Mouse (Mus musculus) liver, embryonic 11.5 days (tissue): ENCODE measurements around the gene Atl2. TPM values are rescaled to one million over a fixed set of nuclear protein-coding genes. Genes with fewer than 3 reads are reported as not detected.
A peak's percentile ranks its signal among the peaks of the same experiment; 100 is the strongest.

ENCODE experiments used
- ATAC-seq: fragments of 200-750 bp; cut with Nextera tagmentation; replicated peaks from 2 replicates; pipeline ENCODE4 v1.8.0; 2017; ENCODE audit warnings: moderate number of reproducible peaks, mild to moderate bottlenecking, moderate TSS enrichment, moderate library complexity; ENCODE audit not compliant: low FRiP score
- DNase-seq: peaks from one replicate; pipeline ENCODE4 v3.0.0-alpha.2; 2017; ENCODE audit warnings: low spot score
- H3K27ac ChIP-seq: fragments of 300-500 bp; sonication (generic); 2 replicates; pipeline ENCODE4 v1.5.1; 2014; ENCODE audit warnings: mild to moderate bottlenecking, low read depth, low read length, control low read depth
- H3K27me3 ChIP-seq: fragments of 300-500 bp; sonication (generic); replicated peaks from 2 replicates; pipeline ENCODE4 v1.6.1; 2014; ENCODE audit warnings: low read length, mixed read lengths; ENCODE audit not compliant: control insufficient read depth, insufficient read depth
- H3K36me3 ChIP-seq: fragments of 300-500 bp; sonication (generic); 2 replicates; pipeline ENCODE4 v1.6.1; 2014; ENCODE audit warnings: mild to moderate bottlenecking, low read length, moderate library complexity, mixed read lengths; ENCODE audit not compliant: control insufficient read depth, insufficient read depth
- H3K4me1 ChIP-seq: fragments of 300-500 bp; sonication (generic); replicated peaks from 2 replicates; pipeline ENCODE4 v1.6.1; 2014; ENCODE audit warnings: low read length, mixed read lengths; ENCODE audit not compliant: control insufficient read depth, insufficient read depth
- H3K4me2 ChIP-seq: fragments of 300-500 bp; sonication (generic); 2 replicates; pipeline ENCODE4 v1.6.1; 2014; ENCODE audit warnings: mild to moderate bottlenecking, control low read depth, moderate library complexity
- H3K4me3 ChIP-seq: fragments of 300-500 bp; sonication (generic); 2 replicates; pipeline ENCODE4 v1.5.1; 2014; ENCODE audit warnings: low read depth, low read length, control low read depth
- H3K9ac ChIP-seq: fragments of 300-500 bp; sonication (generic); 2 replicates; pipeline ENCODE4 v1.6.1; 2014; ENCODE audit warnings: low read depth, low read length, control low read depth
- H3K9me3 ChIP-seq: fragments of 300-500 bp; sonication (generic); 2 replicates; pipeline ENCODE4 v1.6.1; 2016; ENCODE audit warnings: low read length, inconsistent platforms, mixed read lengths; ENCODE audit not compliant: control insufficient read depth
- WGBS: fragments of 180-500 bp; shearing (Covaris S2); extraction: QIAGEN DNeasy Blood & Tissue Kit; methylation state at CpG from one replicate; pipeline ENCODE4 v1.1.7; 2014; 5-methylcytosine and 5-hydroxymethylcytosine counted together
- polyA plus RNA-seq: library from polyadenylated mRNA; unstranded; fragments of >200 nt; fragmentation: Nextera tagmentation; extraction: Ambion mirVana; gene quantifications from 2 replicates; pipeline ENCODE4 v1.2.1, GENCODE M21; 2014

Gene Atl2
- polyA plus RNA-seq, 1 experiment from 2014 or later, result 51.0 TPM

DNA sequence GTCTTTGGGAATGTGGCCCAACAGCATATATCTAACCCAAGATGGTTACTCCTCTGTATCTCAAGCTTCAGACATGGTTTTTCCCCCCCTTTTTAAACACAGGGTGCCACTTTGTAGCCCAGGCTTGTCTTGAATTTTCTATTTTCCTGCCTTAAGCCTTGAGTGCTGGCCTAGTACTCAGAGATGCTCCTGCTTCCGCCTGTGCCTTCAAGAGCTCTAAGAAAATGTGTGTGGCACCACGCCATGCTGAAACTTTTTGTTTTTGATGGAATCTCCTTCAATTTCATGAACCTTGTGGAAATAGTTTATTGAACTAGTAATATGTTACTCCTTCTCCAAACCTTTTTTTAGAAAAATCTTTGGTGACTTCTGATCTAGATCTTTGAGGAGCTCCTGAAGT, 49.7 kb downstream of the Atl2 start:
- H3K4me1 ChIP-seq, result no peaks in the 10 kb centered on the region
- no peak overlapping the region for H3K9ac ChIP-seq
- ATAC-seq (no peak), DNase-seq (no peak)
- no peaks in the 10 kb centered on the region for H3K27me3 ChIP-seq
- no peak overlapping the region for H3K27ac ChIP-seq
- H3K4me3 ChIP-seq, result no peak overlapping the region
- 92% methylated on average over 2 of the region's 2 CpGs for WGBS
- no peaks in the 10 kb centered on the region for H3K9me3 ChIP-seq
- no peak overlapping the region for H3K4me2 ChIP-seq
- H3K36me3 ChIP-seq, result peaks cover 17% of the 10 kb centered on the region

DNA sequence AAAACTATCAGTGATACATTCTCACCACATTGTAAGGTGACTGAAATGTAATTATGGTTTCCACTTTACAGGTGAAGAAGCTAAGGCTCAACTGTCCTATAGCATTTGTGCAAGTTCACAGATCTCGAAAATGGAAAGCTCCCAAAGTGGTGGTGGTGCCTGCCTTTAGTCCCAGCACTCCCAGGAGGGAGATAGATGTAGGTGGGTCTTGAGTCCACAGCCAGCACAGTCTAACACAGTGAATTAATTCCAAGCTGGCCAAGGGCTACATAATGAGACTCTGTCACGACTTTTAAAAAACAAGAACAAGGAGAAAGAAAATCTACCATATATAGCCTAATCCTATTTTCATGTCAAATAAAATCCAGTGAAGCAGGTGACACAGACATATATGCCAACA, 50.2 kb downstream of the Atl2 start:
- H3K9ac ChIP-seq, result no peak overlapping the region
- H3K4me3 ChIP-seq, result no peak overlapping the region
- H3K27me3 ChIP-seq, result no peaks in the 10 kb centered on the region
- no peaks in the 10 kb centered on the region for H3K9me3 ChIP-seq
- H3K4me1 ChIP-seq, result no peaks in the 10 kb centered on the region
- WGBS, result 65% methylated on average over 2 of the region's 2 CpGs
- peaks cover 16% of the 10 kb centered on the region for H3K36me3 ChIP-seq
- DNase-seq (no peak), ATAC-seq (no peak)
- no peak overlapping the region for H3K27ac ChIP-seq
- no peak overlapping the region for H3K4me2 ChIP-seq

DNA sequence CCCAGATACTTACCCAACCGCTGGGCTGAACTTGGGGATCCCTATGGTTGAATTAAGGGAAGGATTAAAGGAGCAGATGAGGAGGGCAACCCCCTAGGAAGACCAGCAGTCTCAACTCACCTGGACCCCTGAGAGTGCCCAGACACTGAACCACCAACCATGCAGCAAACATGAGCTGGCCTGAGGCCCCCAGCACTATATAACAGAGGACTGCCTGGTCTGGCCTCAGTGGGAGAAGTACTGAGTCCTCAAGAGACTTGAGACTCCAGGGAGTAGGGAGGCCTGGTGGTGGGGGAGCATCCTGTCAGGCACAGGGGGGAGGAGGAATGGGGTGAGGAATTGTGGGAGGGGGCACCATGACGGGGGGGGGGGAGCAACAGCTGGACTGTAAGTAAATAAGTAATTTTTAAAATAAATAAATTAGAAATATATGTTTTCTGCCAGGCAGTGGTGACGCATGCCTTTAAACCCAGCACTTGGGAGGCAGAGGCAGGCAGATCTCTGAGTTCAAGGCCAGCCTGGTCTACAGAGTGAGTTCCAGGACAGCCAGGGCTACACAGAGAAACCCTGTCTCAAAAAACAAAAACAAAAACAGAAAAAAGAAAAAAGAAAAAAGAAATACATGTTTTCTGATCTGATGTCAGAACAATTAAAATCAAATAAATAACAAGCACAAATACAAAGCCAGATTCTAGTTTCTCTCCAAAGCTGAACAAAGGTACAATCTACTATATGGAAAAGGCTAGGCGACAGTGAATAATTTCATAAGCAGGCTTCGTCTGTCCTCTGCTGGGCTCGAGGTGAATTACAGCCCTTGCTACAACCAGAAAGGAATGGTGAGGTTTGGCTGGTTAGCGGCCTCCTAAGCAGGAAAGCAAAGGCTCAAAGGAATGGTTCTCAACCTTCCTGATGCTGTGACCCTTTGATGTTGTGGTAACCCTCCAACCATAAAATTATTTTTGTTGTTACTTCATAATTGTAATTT, 55.4 kb downstream of the Atl2 start:
- no peak overlapping the region for H3K4me2 ChIP-seq
- 0 out of 2 replicates have a peak, but pooled peaks have one; percentile 15 for ATAC-seq

DNA sequence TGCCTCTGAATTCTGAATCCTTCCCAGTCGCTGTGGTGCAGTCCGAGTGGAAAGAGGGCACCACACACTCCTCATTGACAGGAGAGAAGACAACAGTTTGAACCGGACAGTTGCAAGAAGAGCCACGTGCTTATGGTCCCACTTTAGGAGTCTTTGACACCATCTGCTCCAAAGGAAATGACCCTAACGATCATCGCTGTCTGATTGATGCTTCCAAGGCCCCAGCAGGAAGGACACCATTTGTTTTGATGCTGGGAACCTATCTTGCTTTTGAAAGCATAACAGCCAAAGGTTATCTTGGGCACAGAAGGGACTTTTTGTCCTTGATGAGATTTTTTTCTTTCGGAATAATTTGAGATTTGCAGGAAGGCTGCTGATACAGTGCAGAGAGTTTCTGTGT, 58.9 kb downstream of the Atl2 start:
- no peak overlapping the region for H3K27ac ChIP-seq
- H3K4me1 ChIP-seq, result no peaks in the 10 kb centered on the region
- no peak for ATAC-seq
- no peaks in the 10 kb centered on the region for H3K27me3 ChIP-seq
- no peak overlapping the region for H3K4me3 ChIP-seq
- DNase-seq, result no peak
- H3K9ac ChIP-seq, result no peak overlapping the region
- WGBS, result 56% methylated on average over 7 of the region's 7 CpGs
- no peaks in the 10 kb centered on the region for H3K36me3 ChIP-seq
- H3K4me2 ChIP-seq, result no peak overlapping the region
- H3K9me3 ChIP-seq, result no peaks in the 10 kb centered on the region

More for the DNA sequence above, 55.4 kb downstream of the Atl2 start:
- Histone ChIP-seq H3K4me3 (no peak overlapping the region), H3K36me3 (no peaks in the 10 kb centered on the region), H3K4me1 (no peaks in the 10 kb centered on the region), H3K27me3 (no peaks in the 10 kb centered on the region), H3K9ac (no peak overlapping the region), H3K27ac (no peak overlapping the region), H3K9me3 (no peaks in the 10 kb centered on the region)
- DNase-seq, result no peak
- WGBS, result 48% methylated on average over 7 of the region's 7 CpGs

DNA sequence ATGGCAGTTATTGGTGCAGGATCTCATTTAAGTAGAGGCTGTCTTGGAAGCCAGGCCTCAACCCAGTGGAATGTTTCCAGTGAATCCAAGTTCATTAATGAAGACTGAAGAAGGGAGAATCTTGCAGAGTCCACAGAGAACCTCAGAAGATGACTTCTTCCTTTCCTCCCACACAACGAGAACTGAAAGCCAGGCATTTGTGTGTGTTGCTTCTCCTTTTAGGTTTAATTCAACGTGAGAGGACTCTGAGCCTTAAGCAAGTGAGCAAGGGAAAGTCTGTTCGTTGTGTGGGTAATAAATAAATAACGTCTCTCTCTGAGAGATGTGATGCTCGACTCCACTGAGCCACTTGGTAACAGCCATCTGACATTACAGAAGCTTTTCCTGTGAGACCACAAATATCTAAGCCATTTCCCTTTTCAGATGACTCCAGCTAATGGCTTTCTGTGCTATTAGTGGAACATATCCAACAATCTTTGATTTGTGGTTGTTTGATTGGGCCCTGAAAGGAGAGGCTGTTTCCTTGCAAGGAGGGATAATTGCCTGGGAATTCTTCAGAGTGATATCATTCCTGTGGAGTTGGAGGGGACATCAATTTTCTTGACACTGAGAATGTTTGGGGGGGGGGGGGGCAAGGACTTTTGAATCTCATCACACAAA, 60.1 kb downstream of the Atl2 start:
- Histone ChIP-seq H3K9me3 (no peaks in the 10 kb centered on the region), H3K27me3 (no peaks in the 10 kb centered on the region), H3K4me3 (no peak overlapping the region), H3K4me2 (no peak overlapping the region), H3K4me1 (no peaks in the 10 kb centered on the region), H3K27ac (no peak overlapping the region; the same call in 1 of the 2 replicates), H3K36me3 (no peaks in the 10 kb centered on the region), H3K9ac (no peak overlapping the region)
- WGBS, result 36% methylated on average over 5 of the region's 5 CpGs
- DNase-seq (no peak), ATAC-seq (no peak)

DNA sequence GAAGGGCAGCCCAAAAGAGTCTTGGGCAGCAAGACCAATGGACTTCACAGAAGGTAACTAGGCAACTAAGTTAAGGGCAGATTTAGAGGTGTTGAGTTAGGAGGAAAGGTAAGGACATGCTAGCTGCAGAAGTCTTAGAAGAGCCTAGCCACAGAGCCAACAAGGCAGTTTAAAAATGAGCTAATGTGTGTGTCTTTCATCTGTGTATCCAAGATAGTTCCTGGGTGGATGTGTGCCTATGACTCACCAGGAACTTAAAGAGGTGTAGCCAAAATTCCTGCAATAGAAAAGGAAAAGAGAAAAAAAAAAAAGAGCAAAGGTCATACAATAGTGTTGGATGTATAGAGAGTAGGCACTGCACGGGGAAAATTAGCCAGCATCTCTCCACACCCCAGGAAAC, 63.6 kb downstream of the Atl2 start:
- no peaks in the 10 kb centered on the region for H3K9me3 ChIP-seq
- no peak overlapping the region for H3K4me3 ChIP-seq
- no peaks in the 10 kb centered on the region for H3K4me1 ChIP-seq
- no peak overlapping the region for H3K4me2 ChIP-seq
- H3K36me3 ChIP-seq, result no peaks in the 10 kb centered on the region
- no peak overlapping the region for H3K27ac ChIP-seq
- 68% methylated on average over 1 of the region's 1 CpGs for whole genome bisulfite sequencing
- H3K27me3 ChIP-seq, result no peaks in the 10 kb centered on the region
- no peak for ATAC-seq
- no peak for DNase-seq
- no peak overlapping the region for H3K9ac ChIP-seq

DNA sequence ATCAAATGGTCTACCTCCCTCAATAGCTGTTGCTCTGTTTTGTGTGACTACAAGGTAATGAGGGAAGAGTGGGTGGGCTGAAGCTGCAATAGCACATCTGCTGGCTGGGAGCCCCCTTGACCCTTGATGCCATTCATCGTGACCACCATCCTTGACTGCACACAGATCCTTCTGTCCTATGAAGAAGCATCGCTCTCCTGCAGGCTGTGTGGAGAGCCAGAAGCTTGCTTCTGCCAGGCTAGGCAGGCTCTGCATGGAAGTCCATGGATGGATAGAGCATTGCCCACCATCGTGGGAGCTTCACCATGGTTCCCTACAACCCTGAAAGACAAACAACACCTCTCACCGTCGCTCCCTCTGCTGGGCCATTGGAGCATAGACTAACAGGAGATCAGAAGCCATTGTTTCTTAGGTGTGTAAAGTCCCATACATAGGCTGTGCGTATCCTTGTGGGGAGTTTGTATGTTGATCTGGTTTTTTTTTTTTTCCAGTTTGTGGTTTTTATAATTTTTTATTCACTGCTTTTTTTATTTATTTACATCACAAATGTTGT, 69.4 kb downstream of the Atl2 start:
- Histone ChIP-seq H3K4me3 (no peak overlapping the region), H3K27ac (no peak overlapping the region), H3K9me3 (no peaks in the 10 kb centered on the region), H3K36me3 (no peaks in the 10 kb centered on the region), H3K27me3 (no peaks in the 10 kb centered on the region), H3K4me1 (no peaks in the 10 kb centered on the region), H3K9ac (no peak overlapping the region), H3K4me2 (no peak overlapping the region)
- no peak for ATAC-seq
- 62% methylated on average over 6 of the region's 6 CpGs for WGBS
- DNase-seq, result no peak

DNA sequence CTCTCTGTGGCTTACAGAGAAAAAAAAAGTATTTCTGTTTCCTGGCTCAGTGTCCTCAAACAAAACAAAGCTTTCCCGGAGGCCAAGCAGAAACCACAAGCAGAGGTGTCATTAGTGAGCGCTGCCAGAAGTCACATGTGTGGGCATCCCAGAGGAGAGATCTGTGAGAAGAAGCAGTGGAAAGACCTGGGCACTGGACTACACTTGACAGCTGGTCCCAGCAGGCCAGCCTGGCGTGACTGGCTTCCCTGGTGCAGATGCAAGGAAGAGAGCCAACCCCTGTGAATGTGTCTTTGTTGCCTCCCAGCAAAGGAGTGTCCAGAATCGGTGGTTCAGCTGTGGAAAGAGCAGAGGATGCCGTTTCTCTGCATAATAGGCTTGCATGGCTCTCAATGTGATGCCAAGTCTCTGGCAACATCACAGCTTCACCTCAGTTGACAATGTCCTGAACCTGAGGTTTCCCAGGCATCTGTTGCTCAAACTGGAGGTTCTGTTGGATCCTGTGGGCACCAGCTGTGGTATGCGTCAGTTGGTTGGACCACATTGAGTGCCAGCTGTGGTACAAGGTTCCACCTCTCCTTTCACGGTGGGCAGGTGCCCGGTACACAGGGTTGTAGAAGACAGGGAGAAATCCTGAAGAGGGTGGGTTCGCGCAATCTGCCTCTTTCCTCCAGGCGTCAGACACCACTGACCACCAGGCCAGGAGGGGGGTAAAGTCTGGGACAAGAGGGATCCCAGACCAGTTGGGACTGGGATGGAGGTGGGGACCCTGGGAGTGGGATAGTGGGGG, 70.5 kb downstream of the Atl2 start:
- no peak overlapping the region for H3K27ac ChIP-seq
- no peak overlapping the region for H3K4me3 ChIP-seq
- no peaks in the 10 kb centered on the region for H3K9me3 ChIP-seq
- 70% methylated on average over 11 of the region's 11 CpGs for WGBS
- DNase-seq (no peak), ATAC-seq (no peak)
- H3K4me2 ChIP-seq, result no peak overlapping the region
- H3K27me3 ChIP-seq, result no peaks in the 10 kb centered on the region
- H3K4me1 ChIP-seq, result no peaks in the 10 kb centered on the region
- H3K9ac ChIP-seq, result no peak overlapping the region
- no peaks in the 10 kb centered on the region for H3K36me3 ChIP-seq
